Mouse (Mus musculus) midbrain, postnatal 0 days (tissue): Measurements from ENCODE around the gene Dlx2. TPM values are rescaled to one million over a fixed set of nuclear protein-coding genes. Genes with fewer than 3 reads are reported as not detected.

Experiments used
- ATAC-seq: fragments of 200-750 bp; cut with Nextera tagmentation; 2 replicates; pipeline ENCODE4 v1.8.0; 2017; ENCODE audit warnings: moderate number of reproducible peaks, mild to moderate bottlenecking, moderate TSS enrichment, moderate library complexity; ENCODE audit not compliant: low FRiP score
- DNase-seq: peaks from one replicate; pipeline ENCODE4 v3.0.0-alpha.2; 2015; ENCODE audit warnings: low spot score
- H3K27ac ChIP-seq: fragments of 300-500 bp; sonication (generic); 2 replicates; pipeline ENCODE4 v1.5.1; 2014; ENCODE audit warnings: low read depth, mild to moderate bottlenecking, low read length, mixed read lengths
- H3K27me3 ChIP-seq: fragments of 300-500 bp; sonication (generic); 2 replicates; pipeline ENCODE4 v1.6.1; 2014; ENCODE audit warnings: low read length, control low read depth, mixed read lengths; ENCODE audit not compliant: insufficient read depth
- H3K36me3 ChIP-seq: fragments of 300-500 bp; sonication (generic); 2 replicates; pipeline ENCODE4 v1.6.1; 2014; ENCODE audit warnings: low read length, control low read depth, mixed read lengths; ENCODE audit not compliant: insufficient read depth
- H3K4me1 ChIP-seq: fragments of 300-500 bp; sonication (generic); 2 replicates; pipeline ENCODE4 v1.6.1; 2014; ENCODE audit warnings: mild to moderate bottlenecking, control low read depth, antibody characterized with exemption, low read length, mixed read lengths; ENCODE audit not compliant: insufficient read depth
- H3K4me2 ChIP-seq: fragments of 300-500 bp; sonication (generic); 2 replicates; pipeline ENCODE4 v1.6.1; 2014; ENCODE audit warnings: low read depth, mild to moderate bottlenecking, low read length, mixed read lengths; ENCODE audit not compliant: poor library complexity, severe bottlenecking
- H3K4me3 ChIP-seq: fragments of 300-500 bp; sonication (generic); 2 replicates; pipeline ENCODE4 v1.5.1; 2014; ENCODE audit warnings: low read depth, mild to moderate bottlenecking, low read length, moderate library complexity
- H3K9ac ChIP-seq: fragments of 300-500 bp; sonication (generic); replicated peaks from 2 replicates; pipeline ENCODE4 v1.6.1; 2014; ENCODE audit warnings: mild to moderate bottlenecking, low read length, moderate library complexity, mixed read lengths; ENCODE audit not compliant: poor library complexity, severe bottlenecking
- H3K9me3 ChIP-seq: fragments of 300-500 bp; sonication (generic); 2 replicates; pipeline ENCODE4 v1.6.1; 2016; ENCODE audit warnings: low read length, control low read depth
- CTCF ChIP-seq: IDR thresholded peaks from 2 replicates; pipeline ENCODE4 v1.5.1; 2016; ENCODE audit warnings: antibody characterized with exemption, mild to moderate bottlenecking
- WGBS: fragments of 180-500 bp; shearing (Covaris S2); extraction: QIAGEN DNeasy Blood & Tissue Kit; methylation state at CpG from one replicate; pipeline ENCODE4 v1.1.7; 2014; 5-methylcytosine and 5-hydroxymethylcytosine counted together
- polyA plus RNA-seq: library from polyadenylated mRNA; unstranded; fragments of >200 nt; fragmentation: Nextera tagmentation; extraction: Ambion mirVana; gene quantifications from 2 replicates; pipeline ENCODE4 v1.2.1, GENCODE M21; 2015
- total RNA-seq: library from RNA; depleted of rRNA; stranded (reverse); fragments of >200 nt; gene quantifications from 2 replicates; pipeline ENCODE4 v1.2.3, GENCODE M21; 2014

Gene Dlx2
- total and polyA plus RNA-seq, 2 experiments from 2014 or later, result 1.2 to 8.4 TPM

DNA sequence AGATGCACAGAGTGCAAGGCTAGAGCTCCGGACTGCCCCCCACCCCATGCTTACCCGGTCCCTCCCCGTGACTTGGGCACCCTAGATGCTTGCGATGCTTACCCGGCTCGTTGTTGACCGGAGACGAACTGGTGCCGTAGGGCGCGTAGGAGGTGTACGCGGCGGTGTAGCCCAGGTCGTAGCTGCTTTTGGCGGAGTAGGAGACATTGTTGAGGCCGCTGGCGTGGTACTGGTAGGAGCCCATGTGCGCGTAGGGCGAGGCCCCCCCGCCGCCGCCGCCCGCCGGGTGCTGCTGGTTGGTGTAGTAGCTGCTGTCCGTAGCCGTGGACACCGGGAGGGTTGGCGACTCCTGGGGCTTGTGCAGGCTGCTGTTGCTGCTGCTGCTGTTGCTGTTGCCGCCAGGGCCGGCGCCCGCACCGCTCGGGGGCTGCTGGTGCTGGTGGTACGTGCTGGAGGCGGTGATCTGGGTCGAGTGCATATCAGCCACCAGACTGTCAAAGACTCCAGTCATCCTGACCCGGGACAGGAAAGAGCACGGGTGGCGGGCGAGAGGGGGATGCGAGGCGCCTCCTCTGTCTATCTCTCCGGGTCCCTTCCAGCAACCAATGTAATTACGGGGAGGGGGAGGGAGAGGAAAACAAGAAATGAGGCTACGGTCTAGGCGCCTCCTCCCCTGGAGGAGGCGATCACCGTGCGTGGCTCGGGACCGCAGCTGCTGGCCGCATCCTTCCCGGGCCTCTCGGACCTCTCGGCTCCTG is 493 bp downstream of the Dlx2 start:
- WGBS, result under 1% methylated on average over 50 of the region's 59 CpGs
- peaks cover 7% of the 10 kb centered on the region; the same call in 1 of the 2 replicates for H3K4me1 ChIP-seq
- peak overlapping the region; percentile 30 for H3K4me3 ChIP-seq
- H3K27ac ChIP-seq, result no peak overlapping the region
- TF ChIP-seq CTCF, result no peak
- H3K9ac ChIP-seq, result no peak overlapping the region
- DNase-seq (no peak), ATAC-seq (0 out of 2 replicates have a peak, but pooled peaks have one; percentile 6)
- H3K27me3 ChIP-seq, result peaks cover 75% of the 10 kb centered on the region
- peak overlapping the region; percentile 60 for H3K4me2 ChIP-seq
- H3K9me3 ChIP-seq, result no peaks in the 10 kb centered on the region
- no peaks in the 10 kb centered on the region for H3K36me3 ChIP-seq

DNA sequence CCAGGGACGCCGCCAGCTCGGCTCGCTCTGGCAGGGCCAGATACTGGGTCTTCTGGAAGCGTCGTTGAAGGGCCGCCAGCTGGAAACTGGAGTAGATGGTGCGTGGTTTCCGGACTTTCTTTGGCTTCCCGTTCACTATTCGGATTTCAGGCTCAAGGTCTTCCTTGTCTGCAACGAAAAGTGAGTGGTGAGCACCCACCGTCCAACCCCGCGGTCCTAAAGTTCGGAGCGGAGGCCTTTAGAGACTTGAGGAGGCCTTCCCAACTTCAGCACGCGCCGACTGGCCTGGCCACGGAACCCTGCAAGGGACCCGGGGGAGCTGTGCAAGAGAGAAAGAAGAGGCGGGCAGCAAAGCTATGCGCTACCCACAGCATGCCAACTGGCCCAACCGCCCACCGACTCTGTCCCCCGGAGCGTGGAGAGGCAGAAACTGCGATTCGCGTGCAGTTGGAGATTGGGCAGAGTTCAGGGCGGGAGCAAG is 1.1 kb downstream of the Dlx2 start:
- ATAC-seq (no peak), DNase-seq (no peak)
- H3K36me3 ChIP-seq, result no peaks in the 10 kb centered on the region
- no peak for TF ChIP-seq CTCF
- peak overlapping the region; percentile 60 for H3K4me2 ChIP-seq
- H3K27me3 ChIP-seq, result peaks cover 71% of the 10 kb centered on the region
- no peak overlapping the region for H3K9ac ChIP-seq
- H3K9me3 ChIP-seq, result no peaks in the 10 kb centered on the region
- H3K4me1 ChIP-seq, result peaks cover 7% of the 10 kb centered on the region; the same call in 1 of the 2 replicates
- H3K27ac ChIP-seq, result no peak overlapping the region
- under 1% methylated on average over 30 of the region's 32 CpGs for WGBS
- peak overlapping the region; percentile 30; the same call in 1 of the 2 replicates for H3K4me3 ChIP-seq

DNA sequence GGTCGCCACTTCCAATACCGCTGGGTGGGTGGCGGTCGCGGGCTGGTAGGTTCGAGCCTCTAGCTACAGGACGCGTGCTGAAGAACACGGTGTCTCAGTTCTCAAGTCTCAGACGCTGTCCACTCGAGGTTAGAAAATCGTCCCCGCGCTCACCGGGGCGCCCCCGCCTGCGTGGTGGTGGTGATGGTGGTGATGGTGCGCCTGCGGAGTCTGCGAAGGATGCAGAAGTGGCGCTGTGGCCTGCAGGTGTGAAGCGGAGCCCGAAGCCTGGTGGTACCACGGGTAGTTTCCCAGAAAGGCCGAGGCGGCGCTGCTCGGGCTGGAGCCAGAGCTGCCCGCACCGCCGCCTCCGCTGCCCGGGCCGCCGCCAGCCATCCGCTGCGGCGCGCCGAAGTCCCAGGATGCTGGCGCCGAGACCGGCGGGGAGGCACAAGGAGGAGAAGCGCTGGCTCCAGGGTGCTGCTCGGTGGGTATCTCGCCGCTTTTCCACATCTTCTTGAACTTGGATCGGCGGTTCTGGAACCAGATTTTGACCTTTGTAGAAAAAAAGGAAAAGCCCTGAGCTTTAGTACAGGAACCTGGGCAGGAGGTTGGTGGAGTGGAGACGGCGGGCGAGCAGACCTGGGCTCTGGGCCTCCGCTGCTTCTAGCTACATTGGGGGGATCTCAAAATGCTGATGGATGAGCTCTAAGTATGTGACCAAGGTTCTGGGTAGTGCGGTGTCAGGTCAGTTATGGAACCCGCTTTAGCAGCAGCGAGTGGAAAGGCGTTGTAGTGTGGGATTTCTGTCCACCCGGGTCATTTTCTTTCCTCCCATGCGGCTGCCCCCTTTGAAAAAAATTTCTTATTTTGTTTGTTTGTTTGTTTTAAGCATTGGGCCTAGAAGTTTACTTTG is 1.9 kb downstream of the Dlx2 start:
- no peaks in the 10 kb centered on the region for H3K36me3 ChIP-seq
- peaks cover 7% of the 10 kb centered on the region; the same call in 1 of the 2 replicates for H3K4me1 ChIP-seq
- peaks cover 68% of the 10 kb centered on the region for H3K27me3 ChIP-seq
- no peak for TF ChIP-seq CTCF
- H3K9me3 ChIP-seq, result no peaks in the 10 kb centered on the region
- DNase-seq (no peak), ATAC-seq (no peak)
- no peak overlapping the region for H3K4me2 ChIP-seq
- no peak overlapping the region for H3K27ac ChIP-seq
- 0 out of 2 replicates have a peak overlapping the region, but pooled peaks have one; percentile 1 for H3K4me3 ChIP-seq
- 1% methylated on average over 59 of the region's 61 CpGs for WGBS
- H3K9ac ChIP-seq, result no peak overlapping the region

DNA sequence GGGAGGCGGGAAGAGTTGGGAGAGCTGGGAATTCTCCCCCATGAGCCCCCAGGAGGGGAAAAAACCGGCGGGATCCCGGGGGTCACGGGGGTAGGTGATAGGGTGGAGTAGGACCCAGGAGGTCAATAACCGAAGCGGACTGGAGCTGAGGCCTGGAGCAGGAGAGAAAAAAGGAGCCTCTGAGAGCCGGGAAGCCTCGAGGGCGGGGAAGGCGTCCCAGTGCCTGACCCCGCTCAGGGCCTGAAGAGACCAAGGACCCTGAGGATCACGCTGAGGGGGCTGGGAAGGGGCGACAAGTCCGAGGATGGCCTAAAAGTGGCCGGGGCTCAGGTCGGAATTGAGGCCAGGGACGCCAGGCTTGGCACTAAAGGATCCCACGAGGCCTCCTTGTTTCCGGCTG is 2.6 kb downstream of the Dlx2 start:
- no peak overlapping the region for H3K9ac ChIP-seq
- no peak for TF ChIP-seq CTCF
- DNase-seq (no peak), ATAC-seq (no peak)
- no peaks in the 10 kb centered on the region for H3K9me3 ChIP-seq
- peaks cover 68% of the 10 kb centered on the region for H3K27me3 ChIP-seq
- peaks cover 7% of the 10 kb centered on the region; the same call in 1 of the 2 replicates for H3K4me1 ChIP-seq
- H3K36me3 ChIP-seq, result no peaks in the 10 kb centered on the region
- 3% methylated on average over 20 of the region's 20 CpGs for WGBS
- H3K4me2 ChIP-seq, result no peak overlapping the region
- no peak overlapping the region for H3K27ac ChIP-seq
- no peak overlapping the region for H3K4me3 ChIP-seq

DNA sequence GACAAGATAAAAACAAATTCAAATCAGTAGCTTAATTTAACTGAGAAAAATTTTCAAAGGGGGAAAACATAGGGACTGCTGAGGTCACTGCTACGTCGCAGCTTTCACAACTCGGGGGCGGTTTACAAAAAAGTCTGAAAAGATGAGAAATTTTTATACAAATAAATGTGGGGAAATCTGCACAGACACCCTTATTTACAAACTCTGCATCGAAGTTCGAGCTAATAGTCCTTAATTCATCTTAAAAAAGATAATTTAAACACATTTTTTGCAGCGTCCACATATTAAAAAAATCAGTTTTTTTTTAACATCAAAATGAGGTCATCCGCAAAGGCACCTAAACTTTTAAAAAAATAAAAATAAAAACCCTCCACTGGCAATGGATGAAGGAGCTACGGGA is 3.0 kb downstream of the Dlx2 start:
- H3K27me3 ChIP-seq, result peaks cover 68% of the 10 kb centered on the region
- H3K9me3 ChIP-seq, result no peaks in the 10 kb centered on the region
- H3K4me3 ChIP-seq, result no peak overlapping the region
- ATAC-seq, result no peak
- H3K27ac ChIP-seq, result no peak overlapping the region
- no peak overlapping the region for H3K4me2 ChIP-seq
- DNase-seq, result no peak
- no peak for TF ChIP-seq CTCF
- H3K4me1 ChIP-seq, result peaks cover 7% of the 10 kb centered on the region; the same call in 1 of the 2 replicates
- WGBS, result 3% methylated on average over 9 of the region's 9 CpGs
- no peaks in the 10 kb centered on the region for H3K36me3 ChIP-seq
- H3K9ac ChIP-seq, result no peak overlapping the region
